8 mouse cellular contexts compared by ENCODE assay signal in genomic region chr4:45844355-45844754, GRCm38 (mm10). TPM values are rescaled to one million over a fixed set of nuclear protein-coding genes. Genes with fewer than 3 reads are reported as not detected.
A peak's percentile ranks its signal among the peaks of the same experiment; 100 is the strongest.
DNase-seq lines count a peak whose midpoint lies in the region; ATAC-seq and TF ChIP-seq lines count a peak whose summit lies in the region.

No protein-coding gene starts in this region.

- H3K27ac ChIP-seq in forebrain, embryonic 10.5 days: no peak overlapping the region
- no peak overlapping the region for H3K27ac ChIP-seq in forebrain, embryonic 15.5 days (replicated peaks)
- H3K27ac ChIP-seq in lung, embryonic 14.5 days (ENCODE audit: low read depth): no peak overlapping the region
- H3K27ac ChIP-seq in limb, embryonic 11.5 days (replicated peaks; ENCODE audit: low read depth, low read length): no peak overlapping the region

- peak; percentile 64 for DNase-seq in forebrain, embryonic 10.5 days (ENCODE audit: extremely low spot score, low spot score)
- peak; percentile 79 for DNase-seq in lung, embryonic 14.5 days
- no peak for DNase-seq in lung, postnatal 25 days (ENCODE audit: low spot score)
- peak; percentile 70 for DNase-seq in embryo, embryonic 10 days (ENCODE audit: low spot score)
- DNase-seq in limb, embryonic 11.5 days (ENCODE audit: low spot score): peak; percentile 80
- peak; percentile 69 for DNase-seq in retina, postnatal 1 day
- DNase-seq in gastrocnemius, postnatal 25 days: no peak

- peaks cover 20% of the 10 kb centered on the region for H3K4me1 ChIP-seq in forebrain, embryonic 10.5 days
- peaks cover 4% of the 10 kb centered on the region; the same call in 1 of the 2 replicates for H3K4me1 ChIP-seq in forebrain, embryonic 15.5 days
- H3K4me1 ChIP-seq in lung, embryonic 14.5 days (ENCODE audit: insufficient read depth): no peaks in the 10 kb centered on the region
- peaks cover 14% of the 10 kb centered on the region for H3K4me1 ChIP-seq in limb, embryonic 11.5 days (ENCODE audit: control insufficient read depth, insufficient read depth, low read length)

- peaks cover 24% of the 10 kb centered on the region for H3K27me3 ChIP-seq in forebrain, embryonic 10.5 days (ENCODE audit: poor library complexity, severe bottlenecking)
- no peaks in the 10 kb centered on the region; the same call in 1 of the 2 replicates for H3K27me3 ChIP-seq in forebrain, embryonic 15.5 days
- H3K27me3 ChIP-seq in lung, embryonic 14.5 days (ENCODE audit: insufficient read depth, low read length): no peaks in the 10 kb centered on the region
- 0 out of 2 replicates have a peak, but pooled peaks cover 5% of the 10 kb centered on the region for H3K27me3 ChIP-seq in limb, embryonic 11.5 days (ENCODE audit: control insufficient read depth, insufficient read depth, low read length)

- H3K9me3 ChIP-seq in forebrain, embryonic 10.5 days: no peaks in the 10 kb centered on the region
- no peaks in the 10 kb centered on the region for H3K9me3 ChIP-seq in forebrain, embryonic 15.5 days
- no peaks in the 10 kb centered on the region for H3K9me3 ChIP-seq in lung, embryonic 14.5 days (ENCODE audit: low read depth, low read length)
- H3K9me3 ChIP-seq in limb, embryonic 11.5 days (ENCODE audit: control insufficient read depth, low read length): no peaks in the 10 kb centered on the region

- no peak overlapping the region for H3K4me3 ChIP-seq in forebrain, embryonic 10.5 days
- H3K4me3 ChIP-seq in forebrain, embryonic 15.5 days: no peak overlapping the region
- H3K4me3 ChIP-seq in lung, embryonic 14.5 days (ENCODE audit: low read depth, low read length): no peak overlapping the region
- no peak overlapping the region for H3K4me3 ChIP-seq in limb, embryonic 11.5 days (ENCODE audit: low read depth, low read length)

- H3K36me3 ChIP-seq in forebrain, embryonic 10.5 days (replicated peaks): no peaks in the 10 kb centered on the region
- no peaks in the 10 kb centered on the region for H3K36me3 ChIP-seq in forebrain, embryonic 15.5 days
- no peaks in the 10 kb centered on the region for H3K36me3 ChIP-seq in lung, embryonic 14.5 days (ENCODE audit: insufficient read depth)
- no peaks in the 10 kb centered on the region for H3K36me3 ChIP-seq in limb, embryonic 11.5 days (ENCODE audit: control insufficient read depth, insufficient read depth, low read length)

- WGBS in forebrain, embryonic 10.5 days: 44% methylated on average over 14 of the region's 14 CpGs
- 41% methylated on average over 14 of the region's 14 CpGs for WGBS in forebrain, embryonic 15.5 days
- WGBS in lung, embryonic 14.5 days: 44% methylated on average over 14 of the region's 14 CpGs
- 43% methylated on average over 14 of the region's 14 CpGs for WGBS in limb, embryonic 11.5 days

- no peak for ATAC-seq in forebrain, embryonic 15.5 days (replicated peaks)
- no peak for ATAC-seq in lung, embryonic 14.5 days (ENCODE audit: insufficient read depth)
- ATAC-seq in limb, embryonic 11.5 days (ENCODE audit: insufficient number of reproducible peaks, low FRiP score, low TSS enrichment, low read depth): no peak

- no peak overlapping the region for H3K4me2 ChIP-seq in forebrain, embryonic 15.5 days (replicated peaks)
- no peak overlapping the region for H3K4me2 ChIP-seq in lung, embryonic 14.5 days
- H3K4me2 ChIP-seq in limb, embryonic 11.5 days (ENCODE audit: low read depth, severe bottlenecking): no peak overlapping the region

- peak; percentile 73 for TF ChIP-seq CTCF in lung, embryonic 14.5 days (IDR thresholded peaks at IDR 0.05; ENCODE audit: low read depth)

- no peak overlapping the region for H3K9ac ChIP-seq in forebrain, embryonic 15.5 days (replicated peaks)
- no peak overlapping the region for H3K9ac ChIP-seq in lung, embryonic 14.5 days
- no peak overlapping the region for H3K9ac ChIP-seq in limb, embryonic 11.5 days (ENCODE audit: low read length)

RNA-seq across cellular contexts. Expression of gene Stra6l, which starts 4.1 kb away (rescaled TPM):
- polyA plus RNA-seq in forebrain, embryonic 10.5 days (2016; fragmentation: Nextera tagmentation; extraction: Ambion mirVana): 0.07 and 0.16 TPM in 2 replicates
- polyA plus RNA-seq in forebrain, embryonic 15.5 days (2015; fragmentation: Nextera tagmentation; extraction: Ambion mirVana): 1.5 and 1.6 TPM in 2 replicates
- polyA plus RNA-seq in lung, embryonic 14.5 days (2014; fragmentation: Nextera tagmentation; extraction: Ambion mirVana): not detected in 2 replicates
- 2.8 and 3.1 TPM in 2 replicates for polyA plus RNA-seq in limb, embryonic 11.5 days (2014; fragmentation: Nextera tagmentation; extraction: Ambion mirVana)
- total RNA-seq in gastrocnemius, postnatal 25 days (2021): not detected

RNA-seq across cellular contexts. Expression of gene Igfbpl1, which starts 17.6 kb away (rescaled TPM):
- 16.7 and 18.7 TPM in 2 replicates for polyA plus RNA-seq in forebrain, embryonic 10.5 days (2016; fragmentation: Nextera tagmentation; extraction: Ambion mirVana)
- 114 and 126 TPM in 2 replicates for polyA plus RNA-seq in forebrain, embryonic 15.5 days (2015; fragmentation: Nextera tagmentation; extraction: Ambion mirVana)
- 0.11 and 0.26 TPM in 2 replicates for polyA plus RNA-seq in lung, embryonic 14.5 days (2014; fragmentation: Nextera tagmentation; extraction: Ambion mirVana)
- 0.52 and 0.67 TPM in 2 replicates for polyA plus RNA-seq in limb, embryonic 11.5 days (2014; fragmentation: Nextera tagmentation; extraction: Ambion mirVana)
- not detected for total RNA-seq in gastrocnemius, postnatal 25 days (2021)

RNA-seq across cellular contexts. Expression of gene Aldh1b1, which starts 45.5 kb away (rescaled TPM):
- 3.6 and 4.3 TPM in 2 replicates for polyA plus RNA-seq in forebrain, embryonic 10.5 days (2016; fragmentation: Nextera tagmentation; extraction: Ambion mirVana)
- 25.7 and 27.4 TPM in 2 replicates for polyA plus RNA-seq in forebrain, embryonic 15.5 days (2015; fragmentation: Nextera tagmentation; extraction: Ambion mirVana)
- polyA plus RNA-seq in lung, embryonic 14.5 days (2014; fragmentation: Nextera tagmentation; extraction: Ambion mirVana): 0.83 and 2.6 TPM in 2 replicates
- polyA plus RNA-seq in limb, embryonic 11.5 days (2014; fragmentation: Nextera tagmentation; extraction: Ambion mirVana): 0.58 and 0.99 TPM in 2 replicates
- total RNA-seq in gastrocnemius, postnatal 25 days (2021): under 1 TPM; 0.51 to 0.77 TPM

RNA-seq across cellular contexts. Expression of gene Ccdc180, which starts 45.7 kb away (rescaled TPM):
- 0.09 TPM in 1 of 2 replicates, not detected in the other for polyA plus RNA-seq in forebrain, embryonic 10.5 days (2016; fragmentation: Nextera tagmentation; extraction: Ambion mirVana)
- polyA plus RNA-seq in forebrain, embryonic 15.5 days (2015; fragmentation: Nextera tagmentation; extraction: Ambion mirVana): 0.27 and 0.59 TPM in 2 replicates
- 0.13 and 0.30 TPM in 2 replicates for polyA plus RNA-seq in lung, embryonic 14.5 days (2014; fragmentation: Nextera tagmentation; extraction: Ambion mirVana)
- polyA plus RNA-seq in limb, embryonic 11.5 days (2014; fragmentation: Nextera tagmentation; extraction: Ambion mirVana): 0.06 TPM in 1 of 2 replicates, not detected in the other
- not detected for total RNA-seq in gastrocnemius, postnatal 25 days (2021)

Comparison
In these comparisons a context has a peak if more than half of its experiments do, and no peak if none do; other contexts are left out.
1. DNase-seq: peak in forebrain, embryonic 10.5 days (single experiment), lung, embryonic 14.5 days (single experiment), embryo, embryonic 10 days (single experiment), limb, embryonic 11.5 days (single experiment) and retina, postnatal 1 day (single experiment); none in lung, postnatal 25 days (single experiment) and gastrocnemius, postnatal 25 days (single experiment).
2. RNA of gene Igfbpl1, which starts 17.6 kb away (polyA plus RNA-seq): 114 to 126 TPM in forebrain, embryonic 15.5 days and 16.7 to 18.7 TPM in forebrain, embryonic 10.5 days; 0.52 to 0.67 TPM in limb, embryonic 11.5 days and 0.11 to 0.26 TPM in lung, embryonic 14.5 days; every median in the first group is over 10 times any median in the second.